Comparison of ENCODE assay signal across 9 mouse cellular contexts in the genomic region with DNA sequence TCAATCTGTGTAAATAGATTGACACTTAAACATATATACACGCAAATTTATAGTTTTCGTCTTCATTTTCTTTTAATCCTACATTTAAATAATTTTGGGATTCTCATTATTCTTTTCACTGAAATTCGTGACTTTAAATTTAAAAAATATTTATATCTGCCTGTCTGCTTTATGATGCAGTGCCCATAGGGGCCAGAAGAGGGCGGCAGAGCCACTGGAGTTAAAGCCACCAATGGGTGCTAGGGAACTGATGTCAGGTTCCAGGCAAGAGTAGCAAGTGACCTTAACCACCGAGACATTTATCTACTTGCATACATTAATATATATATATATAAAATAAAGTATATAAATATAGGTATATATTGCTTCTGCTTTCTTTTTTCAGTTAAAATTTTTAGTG. TPM values are rescaled to one million over a fixed set of nuclear protein-coding genes. Genes with fewer than 3 reads are reported as not detected.
DNase-seq lines count a peak whose midpoint lies in the region; ATAC-seq and TF ChIP-seq lines count a peak whose summit lies in the region.
"Had no signal": no experiment of that assay in that cellular context is flagged by ENCODE, and none has a peak within 500 bp of the region (broad histone marks: within the 10 kb centered on the region; RNA-seq: fewer than 3 reads in every experiment).

No protein-coding gene starts in this region.

- no peaks in the 10 kb centered on the region for H3K36me3 ChIP-seq in forebrain, embryonic 11.5 days (ENCODE audit: control insufficient read depth, insufficient read depth, low read length)
- H3K36me3 ChIP-seq in forebrain, embryonic 16.5 days (ENCODE audit: control insufficient read depth, insufficient read depth), result no peaks in the 10 kb centered on the region
- no peaks in the 10 kb centered on the region for H3K36me3 ChIP-seq in lung, postnatal 0 days (ENCODE audit: insufficient read depth, low read length)

- no peak overlapping the region for H3K4me2 ChIP-seq in forebrain, embryonic 11.5 days (ENCODE audit: low read depth, low read length, severe bottlenecking)
- no peak overlapping the region for H3K4me2 ChIP-seq in forebrain, embryonic 16.5 days (ENCODE audit: low read length)
- no peak overlapping the region for H3K4me2 ChIP-seq in lung, postnatal 0 days (replicated peaks; ENCODE audit: low read depth, low read length)

- DNase-seq in forebrain, embryonic 11.5 days (ENCODE audit: low spot score), result peak; percentile 53
- peak; percentile 56 for DNase-seq in 416B (ENCODE audit: low read depth)
- peak; percentile 48 for DNase-seq in adrenal gland, postnatal 14 days
- no peak for DNase-seq in lung, postnatal 0 days (ENCODE audit: low spot score)
- no peak for DNase-seq in ovary, postnatal 10 days (ENCODE audit: low spot score)
- DNase-seq in neural tube, embryonic 10.5 days (ENCODE audit: extremely low spot score, low spot score), result no peak
- DNase-seq in right cerebral cortex, adult 18-20 months, result no peak

- TF ChIP-seq CTCF in lung, postnatal 0 days (IDR thresholded peaks at IDR 0.05), result peak; percentile 45

- no peaks in the 10 kb centered on the region for H3K4me1 ChIP-seq in forebrain, embryonic 11.5 days (replicated peaks; ENCODE audit: control insufficient read depth, insufficient read depth, low read length)
- H3K4me1 ChIP-seq in forebrain, embryonic 16.5 days (replicated peaks; ENCODE audit: control insufficient read depth, insufficient read depth, low read length), result no peaks in the 10 kb centered on the region
- H3K4me1 ChIP-seq in lung, postnatal 0 days (ENCODE audit: insufficient read depth, low read depth, low read length), result no peaks in the 10 kb centered on the region

- no peak overlapping the region for H3K27ac ChIP-seq in forebrain, embryonic 11.5 days (ENCODE audit: low read depth, low read length)
- no peak overlapping the region for H3K27ac ChIP-seq in forebrain, embryonic 16.5 days (ENCODE audit: low read length)
- H3K27ac ChIP-seq in lung, postnatal 0 days (ENCODE audit: low read length), result no peak overlapping the region

- no peak for TF ChIP-seq EP300 in lung, postnatal 0 days (IDR thresholded peaks at IDR 0.05)

- H3K9ac ChIP-seq in forebrain, embryonic 11.5 days (ENCODE audit: low read length), result no peak overlapping the region
- no peak overlapping the region for H3K9ac ChIP-seq in forebrain, embryonic 16.5 days (replicated peaks; ENCODE audit: low read depth, low read length)
- H3K9ac ChIP-seq in lung, postnatal 0 days (replicated peaks; ENCODE audit: low read depth), result no peak overlapping the region

- H3K4me3 ChIP-seq in forebrain, embryonic 11.5 days (ENCODE audit: low read depth, low read length), result no peak overlapping the region
- H3K4me3 ChIP-seq in forebrain, embryonic 16.5 days (replicated peaks; ENCODE audit: low read length), result no peak overlapping the region
- H3K4me3 ChIP-seq in lung, postnatal 0 days (ENCODE audit: low read depth, low read length), result no peak overlapping the region

- H3K9me3 ChIP-seq in forebrain, embryonic 11.5 days (ENCODE audit: control insufficient read depth, low read length), result no peaks in the 10 kb centered on the region
- H3K9me3 ChIP-seq in forebrain, embryonic 16.5 days (ENCODE audit: control insufficient read depth, low read length), result no peaks in the 10 kb centered on the region
- H3K9me3 ChIP-seq in lung, postnatal 0 days (ENCODE audit: low read length), result no peaks in the 10 kb centered on the region

- 63% methylated on average over 5 of the region's 5 CpGs for WGBS in forebrain, embryonic 11.5 days
- 65% methylated on average over 5 of the region's 5 CpGs for WGBS in forebrain, embryonic 16.5 days
- 61% methylated on average over 5 of the region's 5 CpGs for WGBS in lung, postnatal 0 days

- no peak for ATAC-seq in forebrain, embryonic 11.5 days (replicated peaks; ENCODE audit: low FRiP score)
- no peak for ATAC-seq in forebrain, embryonic 16.5 days
- ATAC-seq in lung, postnatal 0 days, result no peak

- H3K27me3 ChIP-seq in forebrain, embryonic 11.5 days (ENCODE audit: control insufficient read depth, insufficient read depth, low read length), result no peaks in the 10 kb centered on the region
- H3K27me3 ChIP-seq in forebrain, embryonic 16.5 days (replicated peaks; ENCODE audit: control insufficient read depth, insufficient read depth, low read length), result no peaks in the 10 kb centered on the region
- no peaks in the 10 kb centered on the region for H3K27me3 ChIP-seq in lung, postnatal 0 days (replicated peaks; ENCODE audit: insufficient read depth, low read length)

RNA-seq across cellular contexts. Expression of a gene that starts 31.2 kb away (rescaled TPM):
- not detected in 2 replicates for polyA plus RNA-seq in forebrain, embryonic 11.5 days (2014; fragmentation: Nextera tagmentation; extraction: Ambion mirVana)
- polyA plus RNA-seq in forebrain, embryonic 16.5 days (2015; fragmentation: Nextera tagmentation; extraction: Ambion mirVana), result not detected in 2 replicates
- not detected in 2 replicates for total RNA-seq in adrenal gland, postnatal 14 days (2021)
- not detected in 2 replicates for polyA plus RNA-seq in lung, postnatal 0 days (2015; fragmentation: Nextera tagmentation; extraction: Ambion mirVana)
- total RNA-seq: heart, postnatal 36 days had no signal

RNA-seq across cellular contexts. Expression of a gene that starts 49.4 kb away (rescaled TPM):
- not detected in 2 replicates for polyA plus RNA-seq in forebrain, embryonic 11.5 days (2014; fragmentation: Nextera tagmentation; extraction: Ambion mirVana)
- polyA plus RNA-seq in forebrain, embryonic 16.5 days (2015; fragmentation: Nextera tagmentation; extraction: Ambion mirVana), result not detected in 2 replicates
- total RNA-seq in adrenal gland, postnatal 14 days (2021), result not detected in 2 replicates
- polyA plus RNA-seq in lung, postnatal 0 days (2015; fragmentation: Nextera tagmentation; extraction: Ambion mirVana), result not detected in 2 replicates
- total RNA-seq: heart, postnatal 36 days had no signal

RNA-seq across cellular contexts. Expression of a gene that starts 54.3 kb away (rescaled TPM):
- polyA plus RNA-seq in forebrain, embryonic 11.5 days (2014; fragmentation: Nextera tagmentation; extraction: Ambion mirVana), result not detected in 2 replicates
- not detected in 2 replicates for polyA plus RNA-seq in forebrain, embryonic 16.5 days (2015; fragmentation: Nextera tagmentation; extraction: Ambion mirVana)
- total RNA-seq in adrenal gland, postnatal 14 days (2021), result not detected in 2 replicates
- polyA plus RNA-seq in lung, postnatal 0 days (2015; fragmentation: Nextera tagmentation; extraction: Ambion mirVana), result not detected in 2 replicates
- total RNA-seq: heart, postnatal 36 days had no signal

Comparison
In these comparisons a context has a peak if more than half of its experiments do, and no peak if none do; other contexts are left out.
1. DNase-seq: peak in forebrain, embryonic 11.5 days (single experiment), 416B (single experiment) and adrenal gland, postnatal 14 days (single experiment); none in lung, postnatal 0 days (single experiment), ovary, postnatal 10 days (single experiment), neural tube, embryonic 10.5 days (single experiment) and right cerebral cortex, adult 18-20 months (single experiment).